Mouse (Mus musculus) forebrain, embryonic 12.5 days (tissue): ENCODE measurements around the gene Pheta1. TPM values are rescaled to one million over a fixed set of nuclear protein-coding genes. Genes with fewer than 3 reads are reported as not detected.
A peak's percentile ranks its signal among the peaks of the same experiment; 100 is the strongest.
"Not testable (repeated sequence)": the region's sequence is repeated elsewhere in the genome, so short reads cannot be mapped to it uniquely, and the experiment has no call there.

ENCODE experiments used
- ATAC-seq: fragments of 200-750 bp; cut with Nextera tagmentation; 2 replicates; pipeline ENCODE4 v1.8.0; 2017; ENCODE audit warnings: moderate TSS enrichment; ENCODE audit not compliant: low FRiP score
- H3K27ac ChIP-seq: fragments of 300-500 bp; sonication (generic); 2 replicates; pipeline ENCODE4 v1.5.1; 2016; ENCODE audit warnings: mild to moderate bottlenecking
- H3K27me3 ChIP-seq: fragments of 300-500 bp; sonication (generic); 2 replicates; pipeline ENCODE4 v1.6.1; 2016; ENCODE audit warnings: mild to moderate bottlenecking
- H3K36me3 ChIP-seq: fragments of 300-500 bp; sonication (generic); replicated peaks from 2 replicates; pipeline ENCODE4 v1.6.1; 2016; ENCODE audit warnings: mild to moderate bottlenecking
- H3K4me1 ChIP-seq: fragments of 300-500 bp; sonication (generic); 2 replicates; pipeline ENCODE4 v1.6.1; 2016
- H3K4me2 ChIP-seq: fragments of 300-500 bp; sonication (generic); 2 replicates; pipeline ENCODE4 v1.6.1; 2016; ENCODE audit warnings: mild to moderate bottlenecking, moderate library complexity
- H3K4me3 ChIP-seq: fragments of 300-500 bp; sonication (generic); replicated peaks from 2 replicates; pipeline ENCODE4 v1.5.1; 2016; ENCODE audit warnings: mild to moderate bottlenecking
- H3K9ac ChIP-seq: fragments of 300-500 bp; sonication (generic); 2 replicates; pipeline ENCODE4 v1.6.1; 2016; ENCODE audit warnings: mild to moderate bottlenecking
- H3K9me3 ChIP-seq: fragments of 300-500 bp; sonication (generic); 2 replicates; pipeline ENCODE4 v1.6.1; 2016
- WGBS: fragments of 180-500 bp; shearing (Covaris S2); methylation state at CpG from one replicate; pipeline ENCODE4 v1.1.7; 2016; 5-methylcytosine and 5-hydroxymethylcytosine counted together
- polyA plus RNA-seq: library from polyadenylated mRNA; unstranded; fragments of >200 nt; fragmentation: Nextera tagmentation; extraction: Ambion mirVana; gene quantifications from 2 replicates; pipeline ENCODE4 v1.2.1, GENCODE M21; 2016

Gene Pheta1
- polyA plus RNA-seq, 1 experiment from 2014 or later, result 44.6 TPM

DNA sequence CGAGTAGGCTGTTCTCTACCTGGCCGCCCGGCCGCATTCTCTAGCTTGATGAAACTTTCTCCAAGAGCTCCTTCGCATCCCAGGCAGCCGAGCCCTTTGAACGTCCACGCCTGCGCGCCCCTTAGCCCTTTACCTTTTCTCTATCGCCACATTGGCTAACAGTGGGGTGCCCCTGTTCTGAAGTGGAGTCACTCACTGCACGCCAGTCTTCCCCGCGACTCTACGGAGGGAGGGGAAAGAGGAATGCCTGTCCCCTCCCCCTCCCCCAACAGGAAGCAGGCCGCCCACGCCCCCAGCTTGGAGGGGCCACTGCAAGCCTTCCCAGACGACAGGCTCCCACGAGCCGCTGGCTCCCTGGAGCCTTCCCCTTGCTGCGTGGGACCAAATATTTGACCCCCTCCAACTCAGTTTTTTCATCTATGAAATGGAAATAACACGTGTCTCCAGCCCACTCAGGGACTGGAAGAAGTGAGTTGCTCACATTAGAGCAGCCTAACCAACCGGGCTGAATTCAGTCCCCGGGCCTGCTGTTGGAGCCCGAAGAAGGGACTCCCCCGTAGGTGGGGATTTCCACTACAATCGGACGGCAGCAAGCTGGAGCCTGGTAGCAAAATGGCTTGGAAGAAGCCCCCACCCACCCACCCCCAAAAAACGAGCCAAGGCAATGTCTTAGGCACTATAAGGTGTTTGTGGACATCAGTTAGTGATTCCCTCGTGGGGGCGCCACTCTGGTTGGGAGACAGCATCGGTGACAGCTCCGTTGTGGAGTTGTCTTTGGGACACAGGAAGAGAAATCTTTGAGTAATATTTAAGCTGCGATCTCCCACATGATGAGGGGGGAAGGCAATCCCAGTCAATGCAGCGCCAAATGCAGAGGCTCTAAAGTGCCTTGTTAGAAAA, 11.1 kb upstream of the Pheta1 start, which contains the start of gene Sh2b3:
Gene Sh2b3 (minus strand): TSS at position 206 of the 900 bp plus-strand sequence.
- Histone ChIP-seq H3K4me1 (peaks cover 68% of the 10 kb centered on the region), H3K4me3 (peak within 1 kb of the TSS; percentile 68), H3K9ac (peak within 1 kb of the TSS; percentile 74), H3K36me3 (no peaks in the 10 kb centered on the region), H3K9me3 (no peaks in the 10 kb centered on the region), H3K4me2 (peak within 1 kb of the TSS; percentile 90), H3K27me3 (peaks cover 78% of the 10 kb centered on the region), H3K27ac (peak within 1 kb of the TSS; percentile 50; the same call in 1 of the 2 replicates)
- WGBS, result under 1% methylated on average over 35 of the region's 35 CpGs
- ATAC-seq, result no peak; the same call in 1 of the 2 replicates

DNA sequence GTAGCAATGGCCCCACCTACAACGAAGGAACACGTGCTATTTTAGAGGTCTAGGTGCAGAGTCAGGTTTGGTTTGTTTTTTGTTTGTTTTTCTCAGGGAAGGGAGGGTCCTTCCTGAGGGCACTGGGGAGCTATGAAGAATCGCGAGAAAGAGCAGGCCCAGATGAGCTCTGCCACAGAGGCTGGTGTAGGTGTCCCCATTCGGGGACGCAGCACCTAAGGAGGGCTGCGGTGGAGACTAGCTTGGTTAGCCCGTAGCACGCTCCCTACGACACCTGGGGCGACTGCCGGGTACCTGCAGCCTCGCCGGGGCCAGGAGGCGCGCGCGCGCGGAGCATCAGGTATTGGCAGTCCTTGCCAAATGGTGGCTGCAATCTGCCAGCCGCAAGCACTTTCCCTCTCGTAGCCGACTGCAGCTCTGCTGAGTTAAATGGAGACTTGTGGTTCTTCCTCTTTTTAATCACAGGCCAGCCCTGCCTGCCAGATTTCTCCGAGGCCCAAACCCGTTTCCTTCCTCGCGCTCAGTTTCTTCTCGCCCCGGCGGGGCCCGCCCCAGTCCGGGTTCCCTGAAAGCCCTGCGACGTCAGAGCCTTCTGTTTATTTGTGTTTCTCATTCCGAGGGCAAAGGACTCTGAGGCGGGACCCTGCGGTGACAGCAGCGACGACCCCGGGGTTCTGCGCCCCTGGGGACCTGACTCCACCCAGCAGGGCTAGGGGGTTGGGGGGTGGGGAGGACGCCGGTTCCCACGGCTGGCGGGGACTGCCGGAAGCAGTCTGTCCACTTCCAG, 10.2 kb upstream of the Pheta1 start:
- Histone ChIP-seq H3K9ac (peak overlapping the region; percentile 42), H3K27me3 (peaks cover 84% of the 10 kb centered on the region), H3K9me3 (no peaks in the 10 kb centered on the region), H3K27ac (no peak overlapping the region), H3K4me2 (peak overlapping the region; percentile 90), H3K4me3 (peak overlapping the region; percentile 68), H3K4me1 (peaks cover 65% of the 10 kb centered on the region), H3K36me3 (no peaks in the 10 kb centered on the region)
- ATAC-seq, result no peak
- WGBS, result under 1% methylated on average over 46 of the region's 46 CpGs

DNA sequence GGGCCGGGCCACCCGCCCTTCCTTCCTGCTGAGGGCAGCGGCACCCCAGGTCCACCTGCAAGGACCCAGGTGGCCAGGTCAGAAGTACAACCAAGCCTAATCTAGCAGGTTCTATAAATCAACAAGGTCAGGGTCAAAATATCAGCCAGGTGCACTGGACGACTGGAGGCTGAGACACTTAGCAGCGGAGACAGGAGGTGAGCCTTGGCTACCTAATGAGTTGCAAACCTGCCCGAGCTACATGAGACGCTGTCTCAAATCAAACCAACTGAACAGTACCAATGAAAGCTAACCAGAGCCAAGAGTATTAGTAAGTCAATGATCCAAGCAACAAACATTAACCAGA, 9.7 kb upstream of the Pheta1 start:
- peak overlapping the region; percentile 42 for H3K9ac ChIP-seq

DNA sequence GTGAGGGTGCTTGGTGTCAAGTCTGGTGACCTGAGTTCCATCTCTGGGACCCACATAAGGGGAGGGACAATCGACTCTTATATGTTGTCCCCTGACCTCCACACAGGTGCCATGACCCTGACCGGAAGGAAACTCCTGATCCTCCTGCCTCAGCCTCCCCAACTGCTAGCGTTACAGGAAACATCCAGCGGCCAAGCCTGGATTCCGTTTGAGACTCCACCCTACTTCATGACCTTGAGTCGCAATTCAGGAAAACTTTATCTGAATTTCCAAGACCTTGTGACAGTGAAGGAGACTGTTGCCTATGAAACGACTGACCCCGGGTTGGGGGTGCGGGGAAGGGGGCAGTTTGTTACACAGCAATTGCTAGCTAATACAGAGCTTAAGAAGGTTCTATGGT, 7.3 kb upstream of the Pheta1 start:
- H3K9me3 ChIP-seq, result no peaks in the 10 kb centered on the region
- no peak overlapping the region for H3K4me2 ChIP-seq
- no peaks in the 10 kb centered on the region for H3K36me3 ChIP-seq
- H3K9ac ChIP-seq, result no peak overlapping the region
- peaks cover 37% of the 10 kb centered on the region for H3K4me1 ChIP-seq
- H3K27me3 ChIP-seq, result peaks cover 86% of the 10 kb centered on the region
- WGBS, result 93% methylated on average over 9 of the region's 9 CpGs
- H3K4me3 ChIP-seq, result no peak overlapping the region
- ATAC-seq, result no peak
- H3K27ac ChIP-seq, result no peak overlapping the region

More for the DNA sequence above, 9.7 kb upstream of the Pheta1 start:
- Histone ChIP-seq H3K9me3 (no peaks in the 10 kb centered on the region), H3K36me3 (no peaks in the 10 kb centered on the region), H3K4me1 (peaks cover 60% of the 10 kb centered on the region), H3K27me3 (peaks cover 86% of the 10 kb centered on the region), H3K27ac (no peak overlapping the region), H3K4me3 (peak overlapping the region; percentile 68), H3K4me2 (peak overlapping the region; percentile 90)
- 30% methylated on average over 7 of the region's 7 CpGs for WGBS
- ATAC-seq, result no peak

DNA sequence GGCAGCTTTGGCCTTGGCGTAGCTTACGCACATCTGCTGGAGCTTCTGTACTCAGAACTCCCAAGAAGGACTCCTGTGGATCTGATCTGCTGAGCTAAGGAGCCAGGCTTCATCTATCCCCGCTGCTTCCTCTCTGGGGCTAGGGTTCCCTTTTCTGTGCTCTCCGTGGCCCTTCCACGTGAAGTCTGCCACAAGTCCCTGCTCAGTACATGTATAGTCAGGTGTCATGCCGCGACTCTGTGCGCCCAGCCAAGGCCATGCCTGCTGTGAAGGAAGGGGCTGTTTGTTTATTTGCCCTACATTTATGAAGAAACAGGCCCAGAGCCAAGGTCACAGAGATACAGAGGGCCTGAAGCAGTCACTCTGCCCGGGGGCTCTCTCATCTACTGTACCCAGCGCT, 6.8 kb upstream of the Pheta1 start:
- Histone ChIP-seq H3K27me3 (peaks cover 86% of the 10 kb centered on the region), H3K36me3 (no peaks in the 10 kb centered on the region), H3K4me2 (no peak overlapping the region; the same call in 1 of the 2 replicates), H3K9me3 (no peaks in the 10 kb centered on the region), H3K4me1 (peaks cover 32% of the 10 kb centered on the region), H3K4me3 (no peak overlapping the region), H3K27ac (no peak overlapping the region), H3K9ac (no peak overlapping the region)
- WGBS, result 49% methylated on average over 10 of the region's 10 CpGs
- ATAC-seq, result no peak

DNA sequence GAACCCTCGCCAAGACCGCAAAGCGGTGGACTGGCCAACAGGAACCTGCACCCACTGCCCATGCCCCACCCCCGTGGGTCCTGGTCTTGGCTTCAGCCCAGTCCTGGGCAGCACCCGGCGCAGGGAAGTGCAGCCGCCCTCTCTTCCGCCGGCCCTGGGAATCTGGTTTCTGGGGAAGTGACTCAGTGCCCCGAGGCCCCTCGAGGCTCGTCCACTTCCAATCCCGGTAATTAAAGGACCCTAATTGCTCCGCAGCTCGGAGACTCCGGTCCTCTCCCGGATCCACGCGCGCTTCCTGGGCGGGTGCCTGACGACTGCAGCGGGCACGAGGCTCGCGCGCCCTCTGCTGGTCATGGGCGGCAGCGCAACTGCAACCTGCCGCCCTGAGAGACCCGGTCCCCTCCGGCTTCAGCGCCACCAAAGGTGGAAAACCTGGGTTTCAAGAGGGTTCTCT, 6.1 kb upstream of the Pheta1 start:
- under 1% methylated on average over 33 of the region's 33 CpGs for WGBS
- Histone ChIP-seq H3K27me3 (peaks cover 78% of the 10 kb centered on the region), H3K9me3 (no peaks in the 10 kb centered on the region), H3K27ac (no peak overlapping the region), H3K4me1 (peaks cover 26% of the 10 kb centered on the region), H3K9ac (peak overlapping the region; percentile 52), H3K4me3 (peak overlapping the region; percentile 45), H3K4me2 (peak overlapping the region; percentile 84), H3K36me3 (no peaks in the 10 kb centered on the region)
- ATAC-seq, result peak; percentile 70

DNA sequence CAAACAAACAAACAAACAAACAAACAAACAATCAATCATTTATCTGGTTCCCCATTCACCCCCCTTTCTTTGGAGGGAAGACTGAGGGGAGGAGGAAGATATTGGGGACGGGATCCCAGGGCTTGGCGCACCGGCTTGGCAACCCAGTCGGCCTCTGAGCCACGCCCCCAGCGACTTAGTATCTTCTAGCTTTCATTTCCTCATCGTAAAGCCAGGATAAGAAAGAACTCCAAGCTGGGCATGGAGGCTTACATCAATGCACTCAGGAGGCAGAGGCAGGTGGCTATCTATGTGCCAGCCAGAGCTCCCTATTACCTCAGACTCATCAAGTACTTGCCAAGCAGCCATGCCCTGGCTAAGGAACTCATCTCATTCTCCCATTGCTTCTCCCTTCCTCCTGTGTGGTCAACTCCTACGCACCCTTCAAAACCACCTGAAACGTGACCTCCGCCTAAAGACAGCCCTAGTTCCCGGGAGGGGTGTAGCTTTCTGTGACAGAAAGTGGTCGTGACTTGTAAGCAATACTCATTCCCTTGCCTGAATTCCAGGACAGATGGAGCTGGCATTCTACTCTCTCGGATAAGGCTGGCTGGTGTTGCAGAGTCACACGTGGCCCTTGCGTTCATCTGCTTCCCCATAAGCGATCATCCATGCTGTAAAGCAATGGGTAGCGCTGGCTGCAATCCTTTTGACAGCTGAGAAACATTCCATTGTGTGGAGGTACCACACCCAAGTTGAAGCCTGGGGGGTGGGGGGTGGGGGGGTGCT, 5.5 kb upstream of the Pheta1 start:
- peak overlapping the region; percentile 84 for H3K4me2 ChIP-seq
- peaks cover 72% of the 10 kb centered on the region for H3K27me3 ChIP-seq
- peak overlapping the region; percentile 45 for H3K4me3 ChIP-seq
- WGBS, result 16% methylated on average over 17 of the region's 17 CpGs
- no peaks in the 10 kb centered on the region for H3K36me3 ChIP-seq
- no peaks in the 10 kb centered on the region for H3K9me3 ChIP-seq
- ATAC-seq, result no peak
- H3K9ac ChIP-seq, result 0 out of 2 replicates have a peak overlapping the region, but pooled peaks have one; percentile 52
- H3K27ac ChIP-seq, result no peak overlapping the region
- H3K4me1 ChIP-seq, result peaks cover 26% of the 10 kb centered on the region

DNA sequence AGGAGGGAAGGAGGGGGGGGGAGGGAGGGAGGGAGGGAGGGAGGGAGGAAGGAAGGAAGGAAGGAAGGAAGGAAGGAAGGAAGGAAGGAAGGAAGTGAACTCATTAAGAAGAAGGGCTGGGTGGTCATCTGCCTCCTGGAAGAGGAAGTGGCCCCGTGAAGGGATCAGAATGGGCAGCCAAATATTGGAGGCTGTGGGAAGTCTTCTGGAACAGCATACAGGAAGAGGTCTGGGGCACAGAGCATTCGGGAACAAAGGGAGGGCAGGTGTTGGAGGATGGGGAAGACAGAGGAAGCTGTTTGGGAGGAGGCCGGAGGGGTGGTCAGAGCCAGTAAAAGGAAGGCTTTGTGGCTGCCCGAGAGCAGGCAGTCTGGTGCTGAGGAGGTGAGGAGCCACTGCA, 3.4 kb upstream of the Pheta1 start:
- Histone ChIP-seq H3K4me1 (peaks cover 29% of the 10 kb centered on the region), H3K27me3 (peaks cover 55% of the 10 kb centered on the region), H3K4me2 (no peak overlapping the region), H3K27ac (no peak overlapping the region), H3K36me3 (no peaks in the 10 kb centered on the region), H3K9ac (no peak overlapping the region; the same call in 1 of the 2 replicates), H3K4me3 (no peak overlapping the region), H3K9me3 (no peaks in the 10 kb centered on the region)
- 39% methylated on average over 4 of the region's 4 CpGs for WGBS
- ATAC-seq, result no peak

DNA sequence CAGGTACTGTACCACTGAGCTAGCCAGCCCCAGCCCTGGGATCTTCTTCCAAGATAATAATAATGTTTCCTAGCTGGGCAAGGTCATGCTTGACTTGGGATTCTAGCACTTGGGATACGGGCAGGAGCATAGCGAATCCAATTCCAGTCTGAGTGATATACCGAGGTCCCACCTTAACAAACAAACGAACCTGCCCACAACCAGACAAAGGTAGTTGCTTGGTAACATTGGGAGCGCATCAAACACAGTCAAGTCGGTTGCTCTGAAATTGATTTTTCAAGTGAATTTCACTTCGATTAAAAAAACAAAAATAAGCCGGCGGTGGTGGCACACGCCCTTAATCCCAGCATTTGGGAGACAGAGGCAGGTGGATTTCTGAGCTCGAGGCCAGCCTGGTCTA, 2.5 kb upstream of the Pheta1 start:
- no peak for ATAC-seq
- Histone ChIP-seq H3K4me2 (no peak overlapping the region), H3K4me3 (no peak overlapping the region), H3K9me3 (no peaks in the 10 kb centered on the region), H3K27me3 (peaks cover 49% of the 10 kb centered on the region), H3K4me1 (peaks cover 38% of the 10 kb centered on the region), H3K9ac (no peak overlapping the region), H3K36me3 (peaks cover 4% of the 10 kb centered on the region), H3K27ac (no peak overlapping the region)
- 84% methylated on average over 11 of the region's 11 CpGs for WGBS

DNA sequence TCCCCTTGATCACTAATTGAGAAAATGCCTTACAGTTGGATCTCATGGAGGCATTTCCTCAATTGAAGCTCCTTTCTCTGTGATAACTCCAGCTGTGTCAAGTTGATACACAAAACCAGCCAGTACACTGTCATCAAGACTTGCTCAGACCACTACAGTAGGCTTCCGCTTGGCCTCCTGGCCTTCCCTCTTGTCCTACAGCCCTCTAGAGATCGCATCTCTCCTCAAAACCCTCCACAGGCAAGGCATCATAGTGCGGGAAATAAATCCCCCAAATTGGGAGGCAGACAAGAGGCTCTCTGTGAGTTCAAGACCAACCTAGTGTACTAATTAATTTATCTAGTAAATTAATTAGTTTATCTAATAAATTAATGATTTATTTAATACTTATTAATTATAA, 1.5 kb upstream of the Pheta1 start:
- not testable (repeated sequence) for H3K27ac ChIP-seq, H3K4me3 ChIP-seq, ATAC-seq, H3K9ac ChIP-seq, H3K9me3 ChIP-seq, H3K4me2 ChIP-seq
- peaks cover 14% of the 10 kb centered on the region for H3K36me3 ChIP-seq
- peaks cover 40% of the 10 kb centered on the region for H3K27me3 ChIP-seq
- WGBS, result 80% methylated on average over 3 of the region's 3 CpGs
- H3K4me1 ChIP-seq, result peaks cover 41% of the 10 kb centered on the region

DNA sequence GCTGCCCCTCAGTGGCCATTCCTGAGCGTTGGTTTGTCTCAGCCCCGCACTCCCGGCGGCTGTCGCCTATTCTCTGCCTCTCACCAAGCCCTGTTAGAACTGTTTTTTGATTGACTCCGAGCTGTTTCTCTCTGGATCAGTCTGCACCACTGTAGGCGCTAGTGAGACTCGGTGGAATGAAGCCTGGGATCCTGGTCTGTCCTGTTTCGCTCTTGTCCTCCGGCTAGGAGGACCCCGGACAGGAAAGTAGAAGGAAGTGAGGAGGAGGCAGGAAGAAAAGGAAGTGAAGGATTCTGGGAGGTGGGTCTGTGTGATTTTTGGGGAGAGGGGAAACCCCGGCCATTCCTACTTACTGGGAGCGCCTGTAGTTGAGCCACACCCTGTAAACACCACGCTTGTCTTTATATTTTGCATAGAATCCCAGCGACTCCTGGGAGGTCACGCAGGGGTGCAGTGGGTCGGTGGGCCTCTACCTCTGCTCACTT, 707 bp upstream of the Pheta1 start:
- Histone ChIP-seq H3K27ac (peak overlapping the region; percentile 70), H3K27me3 (peaks cover 34% of the 10 kb centered on the region), H3K9me3 (no peaks in the 10 kb centered on the region), H3K4me1 (peaks cover 34% of the 10 kb centered on the region), H3K36me3 (peaks cover 22% of the 10 kb centered on the region), H3K4me3 (peak overlapping the region; percentile 92), H3K9ac (peak overlapping the region; percentile 80), H3K4me2 (peak overlapping the region; percentile 69)
- no peak for ATAC-seq
- WGBS, result under 1% methylated on average over 17 of the region's 17 CpGs
